Mouse (Mus musculus) T-helper 1 cell (primary cell): ENCODE measurements around the gene Bbx.

Source experiments
- in situ Hi-C: fragments of 300-600 bp; cut with MboI, MseI; formaldehyde crosslinking; loops from one replicate; pipeline ENCODE4 v1.15.1; 2025; ENCODE audit warnings: high pct_unique_total_duplicates

The Bbx gene

GRCm38 (mm10) chr16:50242444-50242843, 189.7 kb downstream of the Bbx start:
- in situ Hi-C loops, result no loop called here

GRCm38 (mm10) chr16:50241604-50242003, 190.6 kb downstream of the Bbx start:
- in situ Hi-C loops, result no loop called here

GRCm38 (mm10) chr16:50235231-50235630, 197.0 kb downstream of the Bbx start:
- in situ Hi-C loops, result no loop called here

DNA sequence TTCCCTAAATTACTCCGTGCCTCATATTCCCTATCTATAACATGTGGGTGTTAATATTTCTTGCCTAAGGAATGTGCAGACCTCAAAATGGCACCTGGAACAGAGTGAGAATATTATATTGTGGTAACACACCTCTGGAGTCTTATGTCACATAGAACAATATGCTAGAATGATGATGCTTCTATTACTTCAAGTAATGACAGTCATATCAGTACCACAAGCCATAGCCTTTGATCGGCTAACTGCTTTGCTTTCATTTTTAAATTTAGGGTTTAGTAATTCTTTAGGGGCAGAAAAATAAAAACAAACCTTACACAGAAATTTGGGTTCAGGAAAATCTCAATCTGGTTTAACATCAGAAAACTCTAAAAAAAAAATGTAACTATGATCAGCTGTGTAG, 201.6 kb downstream of the Bbx start:
- in situ Hi-C loops, result no loop called here

GRCm38 (mm10) chr16:50228833-50229232, 203.4 kb downstream of the Bbx start:
- in situ Hi-C loops, result no loop called here

- in situ Hi-C loops, result no loop called here
Observed at GRCm38 (mm10) chr16:50226274-50226673, 205.9 kb downstream of the Bbx start.

- in situ Hi-C loops, result no loop called here
Observed at GRCm38 (mm10) chr16:50224946-50225345, 207.2 kb downstream of the Bbx start.

GRCm38 (mm10) chr16:50220734-50221501, 211.3 kb downstream of the Bbx start:
- in situ Hi-C loops, result no loop called here

DNA sequence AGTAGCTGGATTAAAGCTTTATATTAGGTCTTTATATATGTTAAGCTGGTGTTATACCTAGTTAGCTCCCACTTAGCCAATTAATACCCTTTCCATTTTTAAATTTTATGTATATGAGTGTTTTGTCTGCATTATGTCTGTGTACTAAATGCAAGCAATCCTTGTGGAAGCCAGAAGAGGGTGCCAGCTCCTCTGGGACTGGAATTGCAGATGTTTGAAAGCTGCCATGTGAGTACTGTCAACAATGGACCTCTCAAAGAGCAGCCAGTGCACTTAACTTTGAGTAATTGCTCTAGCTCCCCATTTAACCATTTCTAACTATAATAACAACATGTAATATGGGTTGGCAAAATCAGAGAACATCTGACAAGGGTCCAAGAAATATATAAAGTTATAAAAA, 215.1 kb downstream of the Bbx start:
- in situ Hi-C loops, result no loop called here

DNA sequence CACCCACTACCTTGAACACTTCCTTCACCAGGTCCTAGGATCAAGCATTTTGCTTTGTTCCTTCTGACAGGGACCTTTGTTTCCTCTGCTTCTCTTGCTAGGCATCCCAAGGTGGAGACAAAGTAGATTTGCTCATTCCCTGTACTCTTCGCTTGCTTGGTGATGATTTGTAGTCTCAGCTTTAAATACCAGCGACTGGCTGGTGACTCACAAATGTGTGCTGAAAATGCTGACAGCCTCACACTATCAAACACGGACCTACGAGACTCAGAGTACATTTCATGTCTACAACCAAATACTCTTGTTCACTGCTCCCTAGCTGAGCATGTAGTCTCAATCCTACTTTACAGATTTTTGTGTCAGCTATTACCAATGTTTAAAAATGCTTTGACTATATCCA, 220.5 kb downstream of the Bbx start:
- in situ Hi-C loops, result no loop called here

GRCm38 (mm10) chr16:50211231-50211630, 221.0 kb downstream of the Bbx start:
- in situ Hi-C loops, result no loop called here

- in situ Hi-C loops, result no loop called here
Observed at GRCm38 (mm10) chr16:50210742-50211141, 221.4 kb downstream of the Bbx start.

- in situ Hi-C loops, result no loop called here
Observed at GRCm38 (mm10) chr16:50204944-50205343, 227.2 kb downstream of the Bbx start.

DNA sequence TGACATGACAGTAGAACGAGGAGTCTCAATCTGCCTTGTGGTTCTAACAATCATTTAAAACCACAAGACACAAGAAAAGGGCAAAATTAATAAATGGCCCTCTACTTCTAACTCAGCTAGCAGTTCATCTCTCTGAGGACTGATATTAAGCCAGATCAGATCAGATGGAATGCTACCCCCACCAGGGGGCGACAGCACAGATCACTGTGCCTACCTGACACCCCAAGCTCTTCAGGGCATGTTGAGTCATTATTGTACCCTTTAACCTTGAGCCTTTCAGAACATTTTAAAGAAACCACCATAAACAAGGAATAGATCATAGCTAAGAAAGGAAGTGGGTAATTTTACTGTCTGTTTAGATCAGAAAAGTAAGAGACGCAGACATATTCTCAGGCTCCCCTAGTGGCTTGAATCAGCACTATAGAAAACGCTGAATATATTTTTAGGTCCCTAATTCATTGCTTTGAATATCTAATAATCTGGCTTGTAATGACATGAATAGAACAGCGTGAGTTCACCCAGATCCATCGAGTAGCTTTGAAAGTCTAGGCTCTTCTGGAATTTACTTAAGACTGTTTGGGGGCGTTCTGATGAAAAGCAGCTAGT, 230.5 kb downstream of the Bbx start:
- in situ Hi-C loops, result no loop called here

GRCm38 (mm10) chr16:50200214-50200613, 232.0 kb downstream of the Bbx start:
- in situ Hi-C loops, result no loop called here

- in situ Hi-C loops, result no loop called here
Observed at GRCm38 (mm10) chr16:50196118-50196517, 236.1 kb downstream of the Bbx start.

GRCm38 (mm10) chr16:50192626-50193025, 239.6 kb downstream of the Bbx start:
- in situ Hi-C loops, result no loop called here

GRCm38 (mm10) chr16:50189108-50189507, 243.1 kb downstream of the Bbx start:
- in situ Hi-C loops, result no loop called here

DNA sequence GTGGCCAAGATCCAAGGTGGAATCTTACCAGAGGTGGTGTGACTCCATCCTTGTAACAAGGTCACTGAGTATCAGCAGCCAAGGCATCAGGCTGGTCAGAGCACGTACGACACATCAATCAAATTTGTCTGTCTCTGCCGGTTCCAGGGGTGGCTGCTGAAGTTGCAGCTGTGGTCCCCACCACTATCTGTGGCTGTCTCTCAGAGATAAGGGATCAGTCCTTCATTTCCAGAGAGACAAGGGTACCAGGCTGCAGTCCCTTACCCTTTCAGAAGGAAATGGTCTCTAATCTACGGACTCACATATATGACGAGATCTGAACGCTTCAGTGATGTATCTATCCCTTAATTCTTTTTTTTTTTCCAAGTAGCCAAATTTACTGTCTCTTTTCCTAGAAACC, 245.6 kb downstream of the Bbx start:
- in situ Hi-C loops, result no loop called here

GRCm38 (mm10) chr16:50185041-50185440, 247.1 kb downstream of the Bbx start:
- in situ Hi-C loops, result no loop called here

DNA sequence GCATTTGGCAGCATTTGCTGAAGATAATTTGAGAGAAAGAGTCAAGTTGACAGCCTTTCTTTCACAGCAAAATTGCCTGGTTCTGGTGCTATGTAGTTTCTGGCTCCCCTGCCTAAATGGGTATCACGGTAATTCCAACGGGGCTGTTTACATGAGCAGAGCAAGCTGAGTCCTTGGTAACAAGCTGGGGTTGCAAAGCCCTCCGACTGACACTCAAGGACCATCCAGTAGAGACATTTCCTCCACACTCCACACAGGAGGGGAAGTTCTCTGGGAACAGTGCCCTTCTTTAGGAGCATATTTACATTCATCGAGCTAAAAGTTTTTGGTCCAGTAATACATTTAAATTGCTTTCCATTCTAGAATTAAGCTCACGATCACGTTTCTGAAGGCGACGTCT, 249.2 kb downstream of the Bbx start:
- in situ Hi-C loops, result no loop called here

DNA sequence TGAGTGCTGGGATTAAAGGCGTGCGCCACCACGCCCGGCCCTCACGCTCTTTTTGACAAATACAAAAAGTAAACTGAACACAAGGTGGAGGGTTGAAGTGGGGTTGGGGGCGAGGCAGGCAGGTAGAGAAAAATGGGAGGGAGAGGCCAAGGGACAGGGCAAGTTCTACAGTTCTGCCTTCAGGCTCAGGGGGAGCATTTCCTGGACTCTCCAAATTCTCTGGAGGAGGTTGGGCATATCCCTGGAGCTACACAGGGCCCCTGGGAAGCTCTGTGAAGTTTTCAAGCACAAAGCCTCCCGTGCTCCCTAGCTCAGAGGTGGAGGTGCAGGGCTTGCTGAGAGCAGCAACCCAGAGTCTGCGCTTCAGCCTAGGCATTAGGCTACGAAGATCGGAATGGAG, 249.6 kb downstream of the Bbx start:
- in situ Hi-C loops, result no loop called here

- in situ Hi-C loops, result no loop called here
Observed at GRCm38 (mm10) chr16:50172760-50173159, 259.4 kb downstream of the Bbx start.

DNA sequence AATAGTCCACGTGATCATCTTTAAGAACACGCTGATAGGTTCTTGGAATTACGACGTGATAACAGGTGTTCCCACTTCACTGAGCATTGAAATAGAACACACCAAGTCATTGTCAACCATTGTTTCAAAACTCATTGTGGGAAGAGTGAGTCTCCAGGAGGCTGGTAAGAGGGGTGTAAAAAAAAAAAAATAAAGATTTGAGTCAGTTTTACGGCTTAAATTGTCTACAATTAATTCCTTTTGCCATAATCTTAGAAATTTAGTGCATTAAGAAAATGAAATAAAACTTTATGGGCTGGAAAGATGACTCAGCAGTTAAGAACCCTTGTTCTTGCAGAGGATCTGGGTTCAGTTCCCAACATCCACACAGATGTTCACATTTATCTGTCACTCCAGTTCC, 261.4 kb downstream of the Bbx start:
- in situ Hi-C loops, result no loop called here
